Mouse (Mus musculus) kidney, adult 9 months (tissue): ENCODE measurements at regions not wholly inside any gene's neighbourhood (a gene's known extent, or its start where the extent isn't known, plus 50 kb on each side); places are given as distances from the start of the nearest gene placed in this dataset.

Source experiments
- DNase-seq: peaks from one replicate; pipeline ENCODE4 v3.0.0; 2022

DNA sequence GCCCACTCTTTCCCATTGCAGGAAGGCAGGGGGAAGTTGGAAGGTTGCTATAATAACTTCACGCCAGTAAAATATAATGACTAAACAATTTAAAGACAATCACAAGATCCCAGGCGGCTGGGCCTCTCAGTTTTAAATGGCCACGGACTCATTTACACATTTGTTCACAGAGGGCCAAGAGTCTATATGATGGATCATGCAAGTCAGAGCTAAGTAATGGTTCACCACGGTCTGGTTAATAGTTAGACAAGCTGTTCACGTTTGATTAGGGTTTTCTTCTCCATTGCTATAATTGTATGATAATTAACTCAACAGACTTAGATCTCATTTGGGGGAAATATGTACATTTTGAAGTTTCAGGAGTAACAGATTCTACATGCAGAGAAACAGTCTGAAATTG is 170.0 kb downstream of the Ppargc1a start:
- peak; percentile 64 for DNase-seq

DNA sequence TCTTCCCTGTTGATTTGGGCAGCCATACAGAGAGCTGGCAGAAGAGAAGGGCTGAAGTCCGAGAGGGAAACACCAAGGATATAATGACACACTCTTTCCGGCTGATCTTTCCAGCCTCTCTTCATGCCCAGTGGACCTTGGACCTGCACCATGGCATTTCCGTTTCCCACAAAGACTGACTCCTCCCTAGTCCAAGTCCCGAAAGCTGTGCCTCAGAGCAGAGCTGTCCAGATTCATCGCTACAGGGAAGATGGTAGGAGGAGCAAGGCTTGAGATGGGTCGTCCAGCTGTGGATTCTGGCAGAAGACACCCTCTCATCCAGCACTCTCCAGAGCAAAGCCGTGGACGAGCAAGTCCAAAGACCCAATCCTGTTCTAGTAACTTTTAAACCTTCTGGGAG is 176.2 kb downstream of the Ppargc1a start:
- DNase-seq: peak; percentile 92

DNA sequence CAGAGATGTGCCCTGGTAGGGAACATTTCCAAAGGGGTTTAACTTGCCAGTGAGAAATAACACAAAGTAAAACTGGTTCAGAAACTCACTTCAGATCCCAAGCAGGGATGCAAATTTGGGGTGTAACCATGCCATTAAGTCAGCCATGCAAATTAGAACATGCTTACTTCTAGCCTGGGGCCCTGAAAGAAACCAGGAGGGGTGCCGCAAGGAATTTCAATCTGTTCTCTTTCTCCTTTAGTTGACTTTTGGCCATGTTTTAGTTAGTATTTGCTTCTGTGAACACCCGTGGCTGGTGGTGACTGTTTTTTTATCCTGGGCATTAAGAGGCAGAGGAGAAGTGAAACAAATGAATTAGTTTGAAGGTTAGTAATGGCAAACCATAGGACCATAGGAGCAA is 179.8 kb downstream of the Ppargc1a start:
- peak; percentile 56 for DNase-seq

DNA sequence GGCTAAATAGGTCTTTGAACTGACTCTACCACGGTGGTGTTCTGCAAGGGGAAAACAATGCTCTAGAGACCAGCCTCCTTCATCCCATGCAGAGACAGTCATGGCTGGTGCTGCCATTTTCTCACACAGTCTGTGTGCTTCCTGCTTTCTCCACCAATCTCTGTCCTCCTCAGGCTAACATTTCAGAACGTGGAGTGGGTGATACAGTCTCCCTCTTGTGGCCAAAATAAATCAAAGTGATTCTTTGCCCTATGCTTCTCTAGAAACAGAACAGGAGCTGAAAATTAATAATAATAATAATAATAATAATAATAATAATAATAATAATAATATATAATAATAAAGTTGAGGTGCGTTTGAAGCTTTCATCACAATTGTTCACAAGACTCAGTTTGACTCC is 181.1 kb downstream of the Ppargc1a start:
- DNase-seq: no peak

DNA sequence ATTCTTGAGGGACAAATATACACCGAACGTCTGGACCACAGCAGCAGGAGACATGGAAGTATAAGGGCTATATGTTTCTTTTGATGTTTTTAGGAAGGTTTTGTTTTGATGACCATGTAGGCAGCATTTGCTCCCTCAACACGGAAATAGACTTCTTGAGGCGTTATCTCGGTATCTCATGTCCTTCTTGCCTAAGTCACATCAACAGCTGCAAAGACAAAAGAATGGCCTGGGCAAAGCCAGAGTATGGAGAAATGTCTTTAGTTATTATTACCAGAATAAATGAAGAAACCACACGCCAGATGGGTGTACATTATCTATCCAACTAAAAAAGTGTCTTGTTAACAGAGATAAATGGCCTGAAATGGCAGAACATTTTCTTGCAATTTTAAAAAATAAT is 183.2 kb downstream of the Ppargc1a start:
- DNase-seq: no peak

DNA sequence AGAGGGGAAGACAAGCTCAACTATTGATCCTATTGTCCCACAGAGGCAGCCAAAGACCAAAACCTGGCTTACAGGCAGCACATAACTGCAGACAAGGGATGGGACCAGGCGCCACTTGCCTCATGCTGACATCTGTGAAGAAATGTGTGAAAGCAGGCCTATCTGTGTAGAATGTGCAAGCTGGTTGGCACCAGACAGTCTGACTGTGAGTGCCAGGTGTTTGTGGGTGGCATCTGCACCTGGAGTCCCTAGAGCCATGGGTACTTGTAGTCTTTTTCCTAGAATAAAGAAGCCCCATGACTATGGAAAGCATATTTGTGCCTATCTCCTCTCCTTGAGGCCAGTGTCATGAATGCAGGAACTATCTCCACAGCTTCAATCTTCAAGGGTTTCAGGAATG is 208.4 kb downstream of the Ppargc1a start:
- DNase-seq: no peak

DNA sequence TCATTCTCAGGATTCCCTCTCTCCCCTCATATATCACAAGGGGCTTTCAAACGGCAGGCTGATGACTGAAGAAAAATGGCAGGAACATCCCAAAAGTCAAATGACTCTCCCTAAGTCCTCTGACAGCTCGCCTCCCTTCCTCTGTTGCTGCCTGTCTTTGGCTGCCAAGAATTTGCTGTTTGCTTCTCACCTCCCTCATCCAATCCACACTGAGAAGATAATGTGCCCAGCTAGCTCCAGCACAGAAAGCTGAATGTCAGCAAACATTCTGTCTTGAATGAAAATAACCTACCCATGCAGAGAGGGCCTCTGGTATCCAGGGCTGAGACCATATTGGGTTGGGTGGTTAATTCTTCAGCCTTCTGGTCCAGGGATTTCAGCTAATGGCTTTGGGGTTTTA is 219.3 kb downstream of the Ppargc1a start:
- DNase-seq: no peak

DNA sequence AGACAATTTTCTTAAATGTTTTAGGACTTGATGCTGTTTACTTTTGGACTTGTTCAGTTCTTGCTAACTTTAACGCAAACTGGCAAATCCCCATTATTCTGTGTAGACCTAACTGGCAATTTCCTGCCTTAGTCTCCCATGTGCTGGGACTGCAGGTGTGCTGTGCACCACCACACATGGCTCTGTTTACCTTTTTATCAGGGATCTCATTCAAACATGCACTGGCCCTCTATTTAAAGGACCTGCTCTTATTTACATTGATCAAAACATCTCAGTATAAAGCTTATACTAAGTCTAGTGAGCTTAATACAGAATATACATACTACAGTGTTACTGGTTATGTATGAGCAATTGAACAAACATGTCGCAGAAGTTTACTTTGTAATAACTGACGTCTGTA is 238.4 kb downstream of the Ppargc1a start:
- DNase-seq: no peak

DNA sequence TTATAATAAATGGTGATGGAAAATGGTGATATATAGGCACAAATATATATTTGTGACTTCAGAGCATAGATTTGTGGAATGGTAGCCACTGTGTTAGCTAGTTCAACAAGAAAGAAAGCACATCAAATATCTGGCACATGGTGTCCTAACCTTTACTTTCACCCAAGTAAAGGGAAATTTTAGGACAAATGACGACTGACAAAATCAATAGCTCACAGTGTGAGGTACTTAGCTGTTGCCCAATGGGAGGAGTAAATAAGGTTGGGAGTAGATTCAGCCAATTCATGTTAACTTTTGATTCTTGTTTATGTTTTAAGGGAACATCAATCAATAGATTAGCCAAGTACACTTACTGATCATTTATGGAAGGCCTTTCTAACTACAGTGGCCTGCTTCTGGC is 278.3 kb downstream of the Ppargc1a start:
- no peak for DNase-seq

DNA sequence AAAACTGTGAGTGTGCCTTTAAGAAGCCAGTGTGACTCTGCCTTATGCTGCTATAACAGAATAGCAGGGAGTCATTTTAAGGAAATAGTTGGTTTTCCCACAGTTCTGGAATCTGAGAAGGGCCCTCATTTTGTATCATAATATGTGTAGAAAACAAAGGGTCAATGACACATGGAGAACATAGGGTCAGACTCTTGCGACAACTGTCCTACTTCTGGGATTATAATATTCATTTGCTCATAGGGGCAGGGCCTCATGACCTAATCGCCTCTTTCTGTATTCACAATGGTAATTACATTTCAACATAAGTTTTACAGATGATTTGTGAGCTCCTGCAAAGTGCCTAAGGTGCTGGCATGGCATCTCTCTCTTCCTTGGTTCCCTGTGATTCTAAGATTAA is 279.3 kb downstream of the Ppargc1a start:
- DNase-seq: no peak

DNA sequence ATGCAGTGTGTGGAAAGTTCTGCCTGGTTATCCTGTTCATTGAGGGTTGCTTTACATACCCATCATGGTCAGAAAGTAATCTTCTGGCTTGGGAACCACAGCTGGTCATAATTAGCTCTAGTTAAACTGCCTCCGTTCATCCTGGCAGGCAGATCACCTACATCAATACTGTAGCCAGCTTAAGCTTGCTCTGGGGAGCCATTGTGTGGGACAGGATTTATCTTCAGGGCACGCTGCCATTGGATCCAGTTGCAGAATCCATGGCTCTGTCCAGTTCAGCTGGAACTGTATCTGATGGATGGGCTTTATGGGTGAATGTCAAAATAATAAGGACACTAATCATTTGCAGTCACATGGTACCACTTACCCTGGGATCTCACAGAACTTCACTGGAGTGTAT is 326.4 kb downstream of the Ppargc1a start:
- DNase-seq: no peak

DNA sequence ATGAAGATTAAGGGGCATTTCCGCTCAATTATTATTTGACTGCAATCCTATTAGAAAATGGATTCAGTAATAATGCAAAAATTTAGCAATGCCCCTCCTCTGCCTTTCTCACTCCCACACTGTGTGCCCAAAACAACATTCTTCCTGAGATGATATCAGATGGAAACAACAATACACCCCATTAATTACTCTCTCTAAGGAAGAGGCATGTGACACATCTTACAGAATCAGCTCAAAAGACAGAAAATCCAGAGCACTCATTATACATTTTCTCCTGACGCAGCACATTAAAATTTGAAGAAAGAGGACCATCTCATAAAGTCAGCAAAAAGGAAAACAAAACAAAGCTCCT is 333.5 kb downstream of the Ppargc1a start:
- no peak for DNase-seq

DNA sequence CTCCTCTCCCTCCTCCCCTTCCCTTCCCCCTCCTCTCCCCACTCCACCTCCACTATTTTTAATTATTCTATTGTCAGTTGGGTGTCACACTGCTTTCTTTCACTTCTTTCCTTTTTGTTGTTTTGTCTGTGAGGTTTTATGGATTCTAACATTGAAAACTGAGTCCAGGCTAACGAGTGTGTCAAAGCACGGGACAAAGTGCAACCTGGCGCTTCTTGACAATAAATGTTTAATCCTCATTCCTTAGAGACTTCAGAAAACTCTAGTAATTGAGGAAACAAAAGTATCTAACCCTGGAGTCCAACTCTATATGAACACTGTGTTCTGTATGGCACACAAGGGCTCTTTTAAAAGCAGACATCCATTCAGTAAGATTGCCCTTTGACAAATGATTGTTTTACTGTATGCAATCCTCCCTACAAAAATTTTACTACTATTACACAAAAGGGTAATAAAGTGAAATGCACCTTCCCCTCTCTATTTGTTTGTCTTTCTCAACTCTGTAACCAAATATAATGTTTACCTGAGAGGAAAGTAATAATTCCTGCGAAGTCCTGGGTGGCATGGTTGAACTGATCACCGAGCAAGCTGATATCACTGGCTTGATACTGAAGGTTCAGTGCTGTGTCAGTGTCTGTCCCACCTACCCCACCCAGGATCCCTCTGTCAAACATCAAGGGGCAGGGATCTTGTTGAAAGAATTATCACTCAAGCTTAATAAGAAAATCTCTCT is 334.1 kb downstream of the Ppargc1a start:
- DNase-seq: peak; percentile 63

DNA sequence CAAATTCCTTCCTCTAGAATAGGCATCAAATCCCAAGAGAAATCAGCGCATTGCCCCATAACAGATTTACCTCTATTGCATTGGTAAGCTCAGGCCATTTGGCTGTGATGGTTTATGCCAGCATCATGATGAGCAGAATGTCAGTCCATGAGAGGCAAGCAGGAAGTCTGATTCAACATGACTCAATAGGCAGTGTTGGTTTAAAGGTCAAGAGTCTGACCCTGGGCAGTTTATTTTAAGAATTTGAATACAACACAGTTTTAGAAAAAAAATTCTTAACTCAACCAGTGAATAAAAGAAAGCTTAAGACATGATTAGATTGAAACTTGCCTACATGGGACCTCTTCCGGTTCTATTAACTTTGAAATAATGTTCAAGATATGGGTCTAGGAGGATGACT is 337.7 kb downstream of the Ppargc1a start:
- DNase-seq: no peak

DNA sequence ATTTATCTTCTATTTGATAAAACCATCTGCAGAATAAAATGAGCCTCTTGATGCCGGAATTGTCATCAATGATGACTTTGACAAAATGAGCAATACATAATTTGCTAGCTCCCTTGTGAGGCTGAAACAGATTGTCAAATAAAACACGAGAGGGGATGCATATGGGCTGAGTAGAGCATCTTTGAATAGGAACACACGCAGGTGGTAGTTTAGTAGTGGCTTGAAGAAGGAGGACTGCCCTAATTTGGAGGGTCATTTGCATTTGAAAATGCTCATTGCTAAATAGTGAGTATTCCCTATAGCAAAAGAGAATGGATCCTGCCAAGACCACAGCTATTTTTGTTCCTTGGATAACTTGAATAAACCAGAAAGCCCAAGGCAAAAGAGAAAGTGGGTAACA is 339.5 kb downstream of the Ppargc1a start:
- DNase-seq: no peak

DNA sequence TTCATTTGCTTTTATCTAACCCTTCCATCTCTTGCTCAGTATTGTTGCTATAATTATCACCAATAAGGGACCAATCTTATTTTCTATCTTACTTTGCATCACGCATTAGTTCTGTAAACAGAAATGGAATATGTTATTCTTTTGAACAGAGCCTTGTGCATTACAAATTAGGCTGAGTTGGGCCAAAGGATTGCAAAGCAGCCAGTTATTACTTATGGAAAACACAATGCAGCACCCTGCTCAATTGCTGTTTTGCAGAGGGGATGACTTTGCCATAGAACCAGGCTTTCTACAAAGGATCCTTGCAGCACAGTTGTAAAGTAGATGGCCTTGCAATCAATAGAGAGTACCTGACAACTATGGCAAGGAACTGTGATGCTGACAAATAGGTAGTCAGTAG is 364.3 kb downstream of the Ppargc1a start:
- no peak for DNase-seq

DNA sequence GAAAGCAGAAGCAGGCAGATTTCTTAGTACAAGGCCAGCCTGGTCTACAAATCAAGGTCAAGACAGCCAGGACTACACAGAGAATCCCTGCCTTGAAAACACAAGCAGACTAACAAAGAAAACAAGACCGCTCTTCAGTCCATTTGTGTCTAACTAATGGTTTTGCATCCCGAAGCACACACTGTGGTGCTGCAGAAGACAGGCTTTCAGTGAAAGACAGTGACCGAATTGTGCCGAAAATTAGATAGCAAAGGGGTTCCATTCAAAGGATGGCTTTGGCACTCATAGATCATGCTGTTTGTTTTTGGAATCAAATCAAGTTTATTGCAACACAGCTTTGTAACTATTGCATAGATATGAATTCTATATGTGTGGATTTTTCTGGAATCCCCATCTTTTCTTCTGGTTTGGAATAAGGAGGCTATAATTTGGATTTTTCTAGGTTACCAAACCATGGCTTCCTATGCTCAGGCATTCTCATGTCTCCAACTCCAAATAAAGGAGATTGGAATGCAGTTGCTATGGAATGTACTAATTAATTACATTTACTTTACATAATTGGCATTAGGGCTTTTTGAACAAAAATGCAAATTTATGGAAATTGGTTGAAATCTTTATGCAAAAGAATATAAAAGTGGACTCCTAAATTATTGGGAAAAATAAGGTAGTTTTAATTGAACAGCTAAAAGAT is 364.9 kb downstream of the Ppargc1a start:
- DNase-seq: no peak

DNA sequence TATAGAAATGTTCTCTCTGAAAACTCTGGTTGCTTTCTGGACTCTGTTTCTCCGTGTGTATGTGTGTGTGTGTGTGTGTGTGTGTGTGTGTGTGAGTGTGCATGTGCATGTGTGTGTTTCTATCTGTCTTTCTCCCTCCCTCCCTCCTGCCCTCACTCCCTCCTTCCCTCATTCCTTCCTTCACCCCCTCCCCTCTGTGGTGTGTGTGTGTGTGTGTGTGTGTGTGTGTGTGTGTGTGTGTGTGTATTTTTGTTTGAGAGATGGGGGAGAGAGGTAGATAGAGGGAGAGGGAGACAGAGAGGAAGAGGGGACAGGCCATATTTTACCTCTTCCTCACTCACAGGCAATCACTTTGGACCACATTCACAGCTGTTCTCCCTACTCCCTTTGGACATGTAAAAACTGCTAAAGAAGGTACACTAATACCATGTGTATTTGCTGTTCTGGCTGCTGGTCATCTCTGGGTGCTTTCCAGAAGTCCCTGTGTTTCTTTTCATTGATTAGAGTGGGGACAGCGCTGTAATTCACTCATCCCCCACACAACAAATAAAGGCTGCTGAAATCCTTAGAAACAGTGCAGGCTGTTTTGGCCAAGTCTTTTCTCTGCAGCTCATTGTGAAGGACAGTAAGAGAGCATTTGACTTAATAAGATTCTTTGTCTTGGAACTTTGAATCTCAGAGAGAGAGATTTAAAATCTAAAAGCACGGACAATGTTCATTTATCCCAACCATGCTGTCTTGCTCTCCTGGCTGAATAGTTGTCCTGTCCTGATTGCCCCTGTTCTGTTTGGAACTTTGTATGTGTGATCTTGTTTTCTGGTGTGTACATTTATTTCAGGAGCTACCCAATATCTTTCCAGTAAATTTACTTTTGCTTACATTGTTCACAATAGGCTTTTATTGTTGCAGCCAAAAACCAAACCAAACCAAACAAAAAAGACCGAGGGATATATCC is 370.9 kb downstream of the Ppargc1a start:
- DNase-seq: no peak

DNA sequence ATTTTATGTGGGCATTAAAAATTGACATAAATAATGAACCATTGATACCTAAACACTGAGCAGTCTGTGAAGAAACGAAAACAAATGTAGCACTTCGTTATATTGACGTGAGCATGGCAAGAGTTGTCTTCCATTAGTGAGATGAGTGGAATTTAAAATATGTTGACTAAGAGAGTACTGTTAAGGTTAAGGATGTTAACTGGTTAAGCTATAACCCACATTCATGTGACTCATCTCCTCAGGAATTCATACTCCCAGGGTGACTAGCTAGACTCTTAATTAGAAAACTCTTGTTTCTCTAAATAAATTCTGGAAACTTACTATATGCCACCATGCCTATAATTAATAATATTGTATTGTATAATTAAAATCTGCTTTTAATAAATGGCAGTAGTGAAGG is 376.9 kb downstream of the Ppargc1a start:
- peak; percentile 8 for DNase-seq

DNA sequence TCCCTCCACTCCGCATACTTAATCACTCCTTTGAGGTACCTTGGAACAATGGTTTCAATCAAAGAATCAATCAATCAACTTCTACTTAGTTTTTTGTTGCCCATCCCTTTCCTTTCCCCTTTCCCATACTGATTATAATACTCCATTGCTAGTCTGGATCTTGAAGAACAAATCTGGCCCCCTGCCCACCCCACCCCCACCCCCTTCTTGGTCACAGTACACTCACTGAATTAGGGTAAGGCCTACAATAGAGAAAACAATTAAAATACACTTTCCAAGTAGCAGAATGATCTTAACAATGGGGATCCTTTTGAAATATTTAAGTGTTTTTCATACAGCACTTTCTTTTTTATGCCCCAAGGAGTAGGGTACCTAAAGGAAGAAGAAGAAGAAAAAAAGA is 397.7 kb downstream of the Ppargc1a start:
- no peak for DNase-seq

DNA sequence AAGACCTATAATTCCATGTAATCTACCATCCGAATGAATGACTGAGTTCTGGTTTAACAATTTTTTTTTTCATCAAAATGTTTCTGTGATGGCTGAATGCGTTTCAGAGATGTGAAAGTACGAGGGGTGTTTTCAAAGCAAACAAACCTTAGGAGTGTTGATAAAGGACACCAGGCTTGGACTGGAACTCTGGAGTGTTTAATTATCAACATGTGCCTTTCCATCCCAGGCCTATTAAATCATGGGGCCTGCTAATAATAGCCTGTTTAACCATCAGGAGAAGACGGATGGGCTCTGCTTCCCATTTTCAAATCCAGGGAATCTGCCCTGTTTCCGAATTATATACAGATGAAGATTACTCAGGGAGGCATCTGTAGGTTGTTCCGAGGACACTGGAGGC is 399.3 kb downstream of the Ppargc1a start:
- DNase-seq: no peak

DNA sequence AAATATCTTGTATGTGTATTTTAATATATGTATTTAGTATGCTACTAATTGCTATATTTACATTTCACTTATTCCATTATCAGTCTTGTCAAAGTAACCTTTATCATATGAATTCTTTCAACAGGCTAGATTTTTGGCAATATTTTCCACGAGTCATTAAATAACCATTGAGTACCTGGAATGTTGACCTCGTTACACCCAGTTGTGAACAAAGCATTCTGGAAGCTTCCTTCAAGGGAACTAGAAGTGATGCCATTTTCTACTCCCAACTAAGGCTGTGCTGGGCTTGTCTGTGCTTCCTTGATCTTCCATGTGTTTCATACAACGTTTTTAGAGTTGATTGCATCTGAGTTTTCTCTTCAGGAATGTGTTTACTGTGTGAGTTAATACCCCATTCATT is 410.6 kb downstream of the Ppargc1a start:
- DNase-seq: no peak

DNA sequence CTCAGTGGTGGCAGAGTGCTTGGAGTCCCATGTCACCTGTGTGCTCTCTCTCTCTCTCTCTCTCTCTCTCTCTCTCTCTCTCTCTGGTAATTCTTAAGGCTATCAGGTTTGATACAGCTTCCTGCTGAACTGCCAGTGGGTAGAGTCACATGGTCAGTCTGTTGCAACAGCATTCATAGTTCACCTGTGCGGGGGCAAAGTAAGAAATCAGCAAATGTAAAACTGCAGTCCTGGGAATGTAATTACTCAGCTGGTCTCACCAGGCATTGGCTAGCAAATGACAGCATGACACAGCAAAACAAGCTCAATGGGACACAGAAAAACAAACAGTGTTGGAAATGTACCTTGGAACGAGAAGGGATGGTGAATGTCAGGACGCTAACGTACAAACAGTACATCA is 422.7 kb downstream of the Ppargc1a start:
- DNase-seq: no peak

DNA sequence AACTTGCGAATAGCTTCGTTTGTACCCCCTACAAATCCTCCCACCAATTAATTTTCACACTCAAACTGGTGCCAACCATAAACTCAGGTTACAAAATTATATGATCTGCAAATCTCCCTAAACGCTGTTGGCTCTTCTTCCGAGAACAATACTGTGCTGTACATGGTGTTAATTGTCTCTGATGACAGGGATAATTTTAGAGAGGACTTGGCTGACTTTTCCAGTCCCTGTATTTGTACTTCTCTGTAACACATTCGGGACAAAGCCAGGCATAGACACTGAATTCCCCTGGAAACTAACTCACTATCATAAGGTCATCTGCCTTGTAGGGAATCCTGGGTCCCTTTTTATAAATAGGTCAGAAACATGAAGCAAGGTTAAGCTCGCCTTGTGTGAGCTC is 442.4 kb downstream of the Ppargc1a start:
- no peak for DNase-seq
